Mouse (Mus musculus) fibroblast of lung, adult 2 months (primary cell): Measurements from ENCODE around the gene Calcoco1.
"Not testable (repeated sequence)": the region's sequence is repeated elsewhere in the genome, so short reads cannot be mapped to it uniquely, and the experiment has no call there.

Experiments used
- DNase-seq: peaks from one replicate; pipeline ENCODE4 v3.0.0-alpha.2; 2011; ENCODE audit warnings: low read depth

The Calcoco1 gene

DNA sequence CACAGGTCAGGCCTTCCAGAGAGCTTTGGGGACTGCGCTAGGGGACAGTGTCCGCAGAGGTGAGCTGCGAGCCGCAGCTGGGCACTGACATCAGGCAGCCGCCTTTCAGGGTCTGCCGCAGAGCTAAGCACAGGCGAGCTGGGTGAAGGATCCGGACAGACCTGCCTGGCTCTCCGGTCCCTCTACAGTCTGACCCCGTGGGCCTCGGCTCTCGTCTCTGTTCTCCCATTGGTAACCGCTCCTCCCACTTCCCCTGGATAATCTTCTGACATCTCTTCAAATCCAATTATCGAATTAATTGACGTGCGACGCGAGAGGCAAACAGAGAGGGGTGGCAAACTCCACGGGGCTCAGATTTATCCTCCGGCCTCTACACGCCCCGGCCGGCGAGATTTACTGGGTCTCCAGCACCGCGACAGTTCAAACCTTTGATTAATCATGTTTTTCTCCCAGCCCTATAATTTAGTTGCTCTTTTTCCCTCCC is 29.6 kb downstream of the Calcoco1 start:
- DNase-seq = no peak

DNA sequence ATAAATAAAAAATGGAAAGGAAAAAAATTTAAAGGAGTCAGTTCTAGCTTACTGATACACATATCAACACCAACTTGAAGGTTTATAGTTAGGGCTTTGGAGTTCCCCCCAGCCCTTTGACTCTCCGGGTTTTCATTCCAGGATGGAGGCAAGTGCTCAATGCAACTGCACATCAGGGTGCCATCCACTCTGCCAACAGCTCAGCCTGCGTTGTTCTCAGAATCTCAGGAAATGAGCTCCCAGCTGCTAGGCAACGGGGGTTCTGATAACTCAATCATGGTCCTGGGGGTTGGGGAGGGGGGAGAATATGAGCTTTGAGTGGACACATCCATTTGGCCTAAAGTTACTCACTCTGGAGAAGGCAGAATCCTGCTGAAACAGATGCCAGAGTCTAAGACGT is 36.2 kb downstream of the Calcoco1 start:
- no peak for DNase-seq

DNA sequence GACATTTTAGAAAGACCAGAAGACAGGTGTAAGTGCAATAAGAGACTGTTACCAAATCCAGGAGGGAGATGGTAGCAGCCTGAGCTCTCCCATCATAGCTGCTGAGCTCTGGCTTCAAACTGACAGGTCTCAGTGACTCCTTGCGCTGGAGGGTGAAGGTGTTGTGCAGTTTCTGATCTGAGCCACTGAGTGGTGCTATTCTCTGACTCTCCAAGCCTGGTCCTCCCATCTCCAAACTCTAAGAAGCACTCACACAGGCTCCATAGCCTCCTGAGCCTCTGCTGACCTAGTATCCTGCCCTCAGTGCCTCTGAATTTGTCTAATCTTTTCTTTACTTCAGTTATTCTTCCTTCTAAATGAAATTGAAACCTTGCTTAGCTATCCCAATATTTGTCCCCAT is 38.3 kb downstream of the Calcoco1 start:
- no peak for DNase-seq

- DNase-seq = no peak
Observed at GRCm38 (mm10) chr15:102676345-102676744, 45.6 kb downstream of the Calcoco1 start.

DNA sequence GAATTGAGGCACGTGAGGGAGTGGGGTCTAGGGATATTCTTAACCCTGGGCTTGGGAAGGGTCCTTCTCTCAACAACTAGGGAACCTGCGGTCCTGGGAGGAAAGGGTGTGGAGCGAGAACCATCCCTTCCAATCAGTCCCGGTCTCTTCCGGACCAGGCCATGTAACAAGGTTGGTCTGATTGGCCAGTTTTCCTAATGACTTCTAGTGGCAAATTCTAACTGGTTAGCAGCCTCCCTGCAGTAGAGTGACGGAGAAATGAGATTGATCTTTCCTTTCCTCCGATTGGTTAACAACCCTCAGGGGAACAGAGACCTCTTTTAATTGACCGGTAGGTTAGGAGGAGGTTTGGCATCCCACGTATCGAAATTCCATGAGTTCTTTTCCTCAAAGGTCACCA is 48.4 kb downstream of the Calcoco1 start:
- no peak for DNase-seq

DNA sequence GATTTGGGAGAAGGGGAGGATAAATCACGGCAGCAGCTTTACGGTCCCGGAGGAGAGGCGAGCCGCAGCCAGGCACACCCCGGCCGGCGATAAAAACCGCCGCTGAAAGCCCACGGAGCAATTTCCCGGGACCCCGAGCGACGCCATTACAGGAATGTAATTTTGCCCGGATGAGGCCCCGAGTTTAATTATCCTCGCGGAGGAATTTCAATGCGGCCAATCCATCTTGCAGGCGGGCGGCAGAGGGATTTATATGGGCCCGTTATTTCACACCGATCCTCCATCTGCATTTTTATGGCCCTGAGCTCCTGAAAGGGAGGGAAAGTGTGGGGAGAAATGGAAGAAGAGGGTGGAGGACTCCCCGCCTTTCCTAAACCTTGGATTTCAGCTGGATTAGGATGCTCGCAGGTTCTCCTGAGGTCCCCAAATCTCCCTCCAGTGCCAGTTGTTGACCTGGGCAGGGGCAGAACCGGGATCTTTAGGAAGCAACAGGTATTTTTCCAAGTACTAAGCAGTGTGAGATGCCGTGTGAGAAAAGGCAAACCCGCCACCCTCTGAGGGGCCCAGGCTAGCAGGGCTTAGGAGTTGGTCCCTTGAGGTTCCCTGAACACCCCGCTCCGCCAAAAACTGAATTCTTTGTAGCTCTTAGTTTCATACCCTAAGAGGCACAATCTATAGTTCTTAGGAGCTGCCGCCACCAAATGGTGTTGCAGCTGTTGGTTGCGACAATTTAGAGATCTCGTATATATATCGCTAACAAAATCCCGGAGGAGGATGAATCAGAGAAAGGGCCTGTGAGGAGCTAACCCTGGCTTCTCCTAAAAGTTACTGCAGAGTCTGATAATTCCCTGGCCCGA is 49.5 kb downstream of the Calcoco1 start, which contains the start of gene Atp5g2:
Atp5g2 (minus strand) TSS at position 138 of the 857 bp plus-strand sequence.
- no peak for DNase-seq

- no peak for DNase-seq
Observed at GRCm38 (mm10) chr15:102671721-102672214, 50.2 kb downstream of the Calcoco1 start.

DNA sequence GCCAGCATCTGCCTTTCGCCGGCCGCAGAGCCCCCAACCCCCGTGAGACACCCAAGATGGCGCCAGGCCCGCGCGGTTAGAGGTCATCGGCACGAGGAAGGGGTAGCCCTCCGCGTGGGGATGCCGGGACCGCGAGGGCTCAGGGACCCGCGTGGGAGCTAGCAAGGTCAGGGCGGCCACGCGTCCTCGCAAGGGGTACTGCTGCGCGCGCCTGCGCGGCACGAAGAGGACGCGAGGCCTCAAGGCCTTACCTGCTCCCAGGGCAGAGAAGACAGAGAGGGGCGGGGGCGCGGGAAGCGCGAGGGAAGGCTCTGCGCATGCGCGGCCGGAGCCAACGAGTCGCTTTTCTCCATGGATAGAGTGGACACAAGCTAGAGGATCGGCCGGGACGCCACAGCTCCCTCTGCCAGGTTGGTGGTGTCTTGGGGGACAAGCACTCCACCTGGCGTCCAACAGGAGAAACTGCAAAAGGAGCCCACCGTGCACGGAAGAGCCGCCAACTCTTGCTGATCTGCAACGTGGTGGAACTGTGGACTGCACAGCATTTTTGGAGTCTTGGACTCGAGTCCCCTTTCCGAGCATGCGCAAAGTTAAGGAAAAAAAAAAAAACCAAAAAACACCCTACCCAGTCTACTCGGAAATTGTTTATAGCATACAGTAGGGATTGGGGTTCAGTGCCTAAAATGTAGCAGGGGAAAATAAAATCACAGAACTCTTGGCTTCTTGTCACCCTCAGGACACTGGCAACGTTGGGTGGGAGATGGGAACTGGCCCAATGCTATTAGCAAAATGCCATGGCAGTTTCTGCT is 51.0 kb downstream of the Calcoco1 start:
- peak; percentile 97 for DNase-seq

- DNase-seq = no peak
Observed at GRCm38 (mm10) chr15:102670281-102670680, 51.7 kb downstream of the Calcoco1 start.

- no peak for DNase-seq
Observed at GRCm38 (mm10) chr15:102669571-102669970, 52.4 kb downstream of the Calcoco1 start.

DNA sequence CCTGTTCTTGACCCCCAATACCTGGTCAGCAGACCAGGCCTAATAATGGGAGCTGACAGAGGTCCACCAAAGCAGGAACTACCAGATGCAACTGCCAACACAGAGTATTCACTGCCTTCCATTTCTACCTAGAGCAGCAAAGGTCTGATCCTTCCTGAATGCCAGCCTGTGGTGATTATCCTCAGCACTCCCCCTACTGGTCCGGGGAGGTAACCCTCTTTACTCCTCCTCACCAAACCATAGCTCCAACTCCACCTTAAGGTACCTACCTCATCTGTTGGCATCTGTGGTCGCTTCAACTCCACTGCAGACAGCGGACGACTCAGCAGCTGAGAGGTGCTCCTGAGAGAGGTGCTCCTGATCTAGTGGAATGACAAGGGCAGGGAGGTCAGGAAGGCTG is 56.5 kb downstream of the Calcoco1 start:
- no peak for DNase-seq

DNA sequence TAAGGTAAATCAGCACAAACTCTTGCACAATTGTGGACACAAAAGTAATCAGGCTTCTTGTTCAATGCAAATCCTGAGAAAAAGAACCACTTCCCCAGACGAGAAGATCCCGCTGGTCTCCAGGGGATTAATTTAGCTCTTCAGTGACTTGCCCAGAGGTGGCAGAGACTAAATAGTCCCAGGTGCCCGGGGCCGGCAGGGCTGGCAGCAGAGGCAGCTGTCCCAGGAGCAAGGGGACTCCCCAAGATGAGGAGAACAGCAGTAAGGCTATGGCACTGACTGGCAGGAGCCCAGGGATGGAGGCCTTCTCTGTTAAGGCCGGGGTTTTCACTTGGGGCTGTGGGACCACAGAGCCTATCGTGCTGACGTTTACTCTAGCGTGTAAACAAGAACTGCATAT is 58.2 kb downstream of the Calcoco1 start:
- no peak for DNase-seq

GRCm38 (mm10) chr15:102662601-102663000 is 59.4 kb downstream of the Calcoco1 start:
- not testable (repeated sequence) for DNase-seq

GRCm38 (mm10) chr15:102657926-102658381 is 64.0 kb downstream of the Calcoco1 start:
- no peak for DNase-seq
